Mouse (Mus musculus) olfactory bulb, adult 2 months (tissue): Measurements from ENCODE around the gene Pdxk.

Source experiments
- CTCF ChIP-seq: fragments of 200-500 bp; IDR thresholded peaks from 2 replicates; pipeline ENCODE4 v1.5.1; 2012; ENCODE audit warnings: low read depth, mild to moderate bottlenecking, low read length, moderate library complexity; ENCODE audit not compliant: insufficient read depth
- POLR2A ChIP-seq: fragments of 200-500 bp; IDR thresholded peaks from 2 replicates; pipeline ENCODE4 v1.6.1; 2012; ENCODE audit warnings: mild to moderate bottlenecking, low read depth, low read length, moderate library complexity; ENCODE audit not compliant: insufficient read depth

DNA sequence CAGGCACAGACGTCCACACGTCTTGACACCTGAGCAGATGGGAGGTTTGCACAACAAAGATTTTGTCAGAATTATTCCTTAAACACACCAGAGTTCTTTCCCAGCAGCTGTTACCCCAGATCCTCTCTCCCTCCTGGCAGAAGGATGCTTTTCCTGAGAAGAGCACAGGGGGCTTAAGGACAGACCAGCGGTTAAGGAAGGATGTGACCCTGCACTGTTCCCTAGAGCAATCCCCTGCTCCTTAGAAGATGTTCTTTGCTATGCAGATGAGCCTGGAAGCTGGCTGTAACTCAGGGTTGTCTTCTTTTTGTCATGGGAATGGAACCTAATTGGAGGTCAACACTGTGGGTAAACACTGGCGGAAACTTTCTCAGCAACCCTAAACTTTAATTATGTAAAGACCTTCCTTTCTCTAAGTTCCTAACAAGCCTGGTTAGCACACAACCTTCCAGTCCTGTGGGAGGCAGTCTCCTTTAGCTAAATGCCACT is 73.7 kb downstream of the Pdxk start:
- TF ChIP-seq CTCF (no peak), POLR2A (no peak)
